Mouse (Mus musculus) lung, postnatal 0 days (tissue): ENCODE results near the gene Ddx47. TPM values are rescaled to one million over a fixed set of nuclear protein-coding genes. Genes with fewer than 3 reads are reported as not detected.

Source experiments
- ATAC-seq: fragments of 200-750 bp; cut with Nextera tagmentation; 2 replicates; pipeline ENCODE4 v1.8.0; 2017; ENCODE audit warnings: moderate library complexity
- DNase-seq: peaks from one replicate; pipeline ENCODE4 v3.0.0-alpha.2; 2016; ENCODE audit warnings: low spot score
- H3K27ac ChIP-seq: fragments of 300-500 bp; sonication (generic); 2 replicates; pipeline ENCODE4 v1.5.1; 2014; ENCODE audit warnings: antibody characterized with exemption, mild to moderate bottlenecking, low read length, mixed read lengths
- H3K27me3 ChIP-seq: fragments of 300-500 bp; sonication (generic); replicated peaks from 2 replicates; pipeline ENCODE4 v1.6.1; 2014; ENCODE audit warnings: low read length, mixed read lengths; ENCODE audit not compliant: insufficient read depth
- H3K36me3 ChIP-seq: fragments of 300-500 bp; sonication (generic); 2 replicates; pipeline ENCODE4 v1.6.1; 2014; ENCODE audit warnings: low read length, mixed read lengths; ENCODE audit not compliant: insufficient read depth
- H3K4me1 ChIP-seq: fragments of 300-500 bp; sonication (generic); 2 replicates; pipeline ENCODE4 v1.6.1; 2014; ENCODE audit warnings: antibody characterized with exemption, low read depth, low read length, mixed read lengths; ENCODE audit not compliant: insufficient read depth
- H3K4me2 ChIP-seq: fragments of 300-500 bp; sonication (generic); replicated peaks from 2 replicates; pipeline ENCODE4 v1.6.1; 2014; ENCODE audit warnings: low read depth, mild to moderate bottlenecking, low read length, moderate library complexity, mixed read lengths
- H3K4me3 ChIP-seq: fragments of 300-500 bp; sonication (generic); 2 replicates; pipeline ENCODE4 v1.5.1; 2014; ENCODE audit warnings: low read depth, low read length
- H3K9ac ChIP-seq: fragments of 300-500 bp; sonication (generic); replicated peaks from 2 replicates; pipeline ENCODE4 v1.6.1; 2014; ENCODE audit warnings: low read depth, mild to moderate bottlenecking
- H3K9me3 ChIP-seq: fragments of 300-500 bp; sonication (generic); 2 replicates; pipeline ENCODE4 v1.6.1; 2016; ENCODE audit warnings: low read length, mixed read lengths
- CTCF ChIP-seq: IDR thresholded peaks from 2 replicates; pipeline ENCODE4 v1.5.1; 2016; ENCODE audit warnings: antibody characterized with exemption, mild to moderate bottlenecking
- EP300 ChIP-seq: IDR thresholded peaks from 2 replicates; pipeline ENCODE4 v1.6.1; 2016; ENCODE audit warnings: antibody characterized with exemption, mild to moderate bottlenecking, control low read depth
- WGBS: fragments of 180-500 bp; shearing (Covaris S2); extraction: QIAGEN DNeasy Blood & Tissue Kit; methylation state at CpG from one replicate; pipeline ENCODE4 v1.1.7; 2014; 5-methylcytosine and 5-hydroxymethylcytosine counted together
- polyA plus RNA-seq: library from polyadenylated mRNA; unstranded; fragments of >200 nt; fragmentation: Nextera tagmentation; extraction: Ambion mirVana; gene quantifications from 2 replicates; pipeline ENCODE4 v1.2.1, GENCODE M21; 2015

Ddx47 gene
- polyA plus RNA-seq, 1 experiment from 2014 or later, result 97.1 TPM

- Histone ChIP-seq H3K4me3 (no peak overlapping the region), H3K36me3 (no peaks in the 10 kb centered on the region)
- peak; percentile 63 for ATAC-seq
These were observed 29.0 kb downstream of the Ddx47 start for GRCm38 (mm10) chr6:135040275-135040871.

GRCm38 (mm10) chr6:135041930-135042329 lies 30.5 kb downstream of the Ddx47 start:
- no peak overlapping the region for H3K4me3 ChIP-seq
- H3K9me3 ChIP-seq, result no peaks in the 10 kb centered on the region
- H3K4me1 ChIP-seq, result peaks cover 7% of the 10 kb centered on the region; the same call in 1 of the 2 replicates
- no peak for TF ChIP-seq EP300
- no peak for TF ChIP-seq CTCF
- no peak overlapping the region for H3K4me2 ChIP-seq
- ATAC-seq, result no peak
- H3K27me3 ChIP-seq, result no peaks in the 10 kb centered on the region
- no peak overlapping the region for H3K9ac ChIP-seq
- DNase-seq, result no peak
- 88% methylated on average over 3 of the region's 3 CpGs for WGBS
- no peak overlapping the region for H3K27ac ChIP-seq
- no peaks in the 10 kb centered on the region for H3K36me3 ChIP-seq

More at GRCm38 (mm10) chr6:135040275-135040871, 29.0 kb downstream of the Ddx47 start:
- no peak overlapping the region for H3K27ac ChIP-seq
- TF ChIP-seq CTCF (no peak), EP300 (peak; percentile 46)
- 0 out of 2 replicates have a peak overlapping the region, but pooled peaks have one; percentile 13 for H3K9ac ChIP-seq
- WGBS, result 2% methylated on average over 20 of the region's 21 CpGs
- H3K9me3 ChIP-seq, result no peaks in the 10 kb centered on the region
- DNase-seq, result peak; percentile 47
- H3K27me3 ChIP-seq, result no peaks in the 10 kb centered on the region
- peaks cover 7% of the 10 kb centered on the region; the same call in 1 of the 2 replicates for H3K4me1 ChIP-seq
- peak overlapping the region; percentile 54 for H3K4me2 ChIP-seq

GRCm38 (mm10) chr6:135047276-135047675 lies 35.9 kb downstream of the Ddx47 start:
- Histone ChIP-seq H3K27ac (no peak overlapping the region), H3K4me3 (no peak overlapping the region), H3K36me3 (no peaks in the 10 kb centered on the region), H3K4me2 (no peak overlapping the region), H3K9ac (no peak overlapping the region), H3K27me3 (no peaks in the 10 kb centered on the region), H3K4me1 (no peaks in the 10 kb centered on the region), H3K9me3 (no peaks in the 10 kb centered on the region)
- no peak for TF ChIP-seq EP300
- TF ChIP-seq CTCF, result no peak
- WGBS, result 55% methylated on average over 9 of the region's 9 CpGs
- DNase-seq (no peak), ATAC-seq (no peak)

GRCm38 (mm10) chr6:135048509-135048908 lies 37.1 kb downstream of the Ddx47 start:
- Histone ChIP-seq H3K27ac (peak overlapping the region; percentile 55), H3K9ac (no peak overlapping the region), H3K4me2 (no peak overlapping the region), H3K4me3 (no peak overlapping the region), H3K4me1 (no peaks in the 10 kb centered on the region), H3K9me3 (no peaks in the 10 kb centered on the region), H3K27me3 (no peaks in the 10 kb centered on the region), H3K36me3 (no peaks in the 10 kb centered on the region)
- TF ChIP-seq CTCF (no peak), EP300 (peak; percentile 37; the same call in 1 of the 2 replicates)
- peak; percentile 60 for ATAC-seq
- WGBS, result 66% methylated on average over 6 of the region's 6 CpGs
- no peak for DNase-seq

- WGBS, result 32% methylated on average over 16 of the region's 16 CpGs
- no peak overlapping the region for H3K4me2 ChIP-seq
- H3K4me1 ChIP-seq, result no peaks in the 10 kb centered on the region
- H3K27me3 ChIP-seq, result no peaks in the 10 kb centered on the region
- H3K9me3 ChIP-seq, result no peaks in the 10 kb centered on the region
- H3K4me3 ChIP-seq, result no peak overlapping the region
- peak overlapping the region; percentile 55 for H3K27ac ChIP-seq
- H3K9ac ChIP-seq, result no peak overlapping the region
- no peak for TF ChIP-seq CTCF
- TF ChIP-seq EP300, result no peak
- DNase-seq (peak; percentile 73), ATAC-seq (peak; percentile 95)
- no peaks in the 10 kb centered on the region for H3K36me3 ChIP-seq
These were observed 37.5 kb downstream of the Ddx47 start for GRCm38 (mm10) chr6:135048956-135049355.

- no peak for DNase-seq
- Histone ChIP-seq H3K27ac (no peak overlapping the region), H3K9ac (no peak overlapping the region), H3K4me1 (no peaks in the 10 kb centered on the region; the same call in 1 of the 2 replicates), H3K4me2 (no peak overlapping the region), H3K9me3 (no peaks in the 10 kb centered on the region), H3K4me3 (no peak overlapping the region), H3K36me3 (no peaks in the 10 kb centered on the region), H3K27me3 (no peaks in the 10 kb centered on the region)
- no peak for ATAC-seq
- TF ChIP-seq CTCF (no peak), EP300 (no peak)
- 76% methylated on average over 3 of the region's 3 CpGs for WGBS
These were observed 42.4 kb downstream of the Ddx47 start for GRCm38 (mm10) chr6:135053789-135054188.
